Mouse (Mus musculus): Measurements from ENCODE around the gene Ate1.

- TF ChIP-seq CTCF (IDR thresholded peaks at IDR 0.05; ENCODE audit: borderline replicate concordance, control insufficient read depth, extremely low read depth, insufficient read depth, low read length, poor library complexity), result no peak
- TF ChIP-seq POLR2A (IDR thresholded peaks at IDR 0.05; ENCODE audit: control insufficient read depth, extremely low read depth, insufficient read depth, low read length, poor library complexity), result no peak
Observed at GRCm38 (mm10) chr7:130380367-130380766, 139.8 kb downstream of the Ate1 start.

Data from thymus, adult 2 months (tissue).